Mouse (Mus musculus): Measurements from ENCODE around the gene Fam57b. TPM values are rescaled to one million over a fixed set of nuclear protein-coding genes. Genes with fewer than 3 reads are reported as not detected.

The Fam57b gene
- total and polyA plus RNA-seq, 3 experiments = 0.02 to 0.05 TPM; not detected in 1

DNA sequence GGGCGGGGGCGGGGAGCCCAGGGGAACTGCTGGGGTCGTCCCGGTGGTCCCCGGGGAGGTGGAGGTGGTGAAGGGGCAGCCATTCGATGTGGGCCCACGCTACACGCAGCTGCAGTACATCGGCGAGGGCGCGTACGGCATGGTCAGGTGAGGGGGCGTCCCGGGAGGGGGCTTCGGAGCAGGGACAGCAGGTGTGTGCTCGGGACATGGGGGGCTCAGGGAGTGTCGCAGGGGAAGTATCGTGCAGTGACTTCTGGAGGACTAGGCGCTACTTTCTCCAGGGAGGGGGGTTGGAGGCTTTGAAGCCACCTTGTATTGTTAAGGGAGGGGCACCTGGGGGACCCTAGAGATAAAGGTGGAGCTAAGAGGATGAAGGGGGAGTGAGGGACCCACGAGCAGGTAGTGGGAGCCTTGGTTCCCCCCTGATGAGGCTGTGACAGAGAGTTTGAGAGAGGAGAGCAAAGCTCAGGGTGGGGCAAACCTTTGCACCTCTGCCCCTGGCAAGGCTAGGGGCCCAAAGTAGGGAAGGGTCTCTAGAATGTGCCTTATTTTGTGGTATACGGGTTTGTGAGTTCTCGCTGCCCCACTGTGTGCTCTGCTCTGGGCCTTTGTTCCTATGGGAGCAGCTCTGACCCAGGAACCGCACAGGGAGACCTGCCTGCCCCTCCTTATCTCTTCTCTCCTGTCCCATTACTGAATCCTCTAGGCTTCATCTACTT lies 37.6 kb upstream of the Fam57b start:
- DNase-seq (ENCODE audit: low spot score) (no peak), ATAC-seq (ENCODE audit: extremely low read depth, insufficient number of reproducible peaks, low FRiP score, poor library complexity, severe bottlenecking) (no peak)
- Histone ChIP-seq H3K27me3 (ENCODE audit: insufficient read depth, low read length) (0 out of 2 replicates have a peak, but pooled peaks cover 2% of the 10 kb centered on the region), H3K36me3 (replicated peaks) (peaks cover 41% of the 10 kb centered on the region), H3K4me3 (ENCODE audit: low read depth, low read length) (peak overlapping the region; percentile 97), H3K9me3 (replicated peaks) (no peaks in the 10 kb centered on the region), H3K4me1 (ENCODE audit: insufficient read depth, low read depth, low read length) (peaks cover 45% of the 10 kb centered on the region)
- no peak for TF ChIP-seq CTCF (IDR thresholded peaks at IDR 0.05; ENCODE audit: low read depth, low read length)
- TF ChIP-seq GATA1 (IDR thresholded peaks at IDR 0.05; ENCODE audit: borderline replicate concordance, low read length) = no peak
- TF ChIP-seq POLR2AphosphoS5 (IDR thresholded peaks at IDR 0.05; ENCODE audit: insufficient replicate concordance, low read depth, low read length) = no peak
- TF ChIP-seq TAL1 (conservative IDR thresholded peaks at IDR 0.05; ENCODE audit: low read depth, low read length) = no peak
- TF ChIP-seq GATA2 (IDR thresholded peaks at IDR 0.05; ENCODE audit: borderline replicate concordance, low read depth, low read length) = no peak

DNA sequence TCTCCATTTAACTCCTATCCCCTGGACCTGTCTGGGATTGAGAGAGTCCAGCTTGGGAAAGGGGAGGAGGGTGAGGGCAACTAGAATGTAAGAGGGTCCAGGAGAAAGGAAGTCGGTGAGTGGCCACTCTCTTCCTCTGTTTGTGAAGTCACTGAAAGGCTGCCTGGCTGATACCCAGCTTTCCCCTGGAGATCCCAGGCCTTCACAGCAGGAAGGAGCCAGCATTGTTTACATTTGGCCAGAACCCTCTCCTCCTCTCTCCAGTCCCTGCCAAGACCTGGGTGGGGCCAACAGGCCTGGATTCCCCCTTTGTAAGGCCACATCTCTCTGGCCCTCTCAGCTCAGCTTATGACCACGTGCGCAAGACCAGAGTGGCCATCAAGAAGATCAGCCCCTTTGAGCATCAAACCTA lies 37.1 kb upstream of the Fam57b start:
- H3K4me3 ChIP-seq (ENCODE audit: low read depth, low read length) = peak overlapping the region; percentile 97; the same call in 1 of the 2 replicates
- peaks cover 46% of the 10 kb centered on the region for H3K36me3 ChIP-seq (replicated peaks)
- H3K9me3 ChIP-seq (replicated peaks) = no peaks in the 10 kb centered on the region
- no peak for ATAC-seq (ENCODE audit: extremely low read depth, insufficient number of reproducible peaks, low FRiP score, poor library complexity, severe bottlenecking)
- H3K4me1 ChIP-seq (ENCODE audit: insufficient read depth, low read depth, low read length) = peaks cover 40% of the 10 kb centered on the region
- no peak for DNase-seq (ENCODE audit: low spot score)
- 0 out of 2 replicates have a peak, but pooled peaks cover 2% of the 10 kb centered on the region for H3K27me3 ChIP-seq (ENCODE audit: insufficient read depth, low read length)
- TF ChIP-seq GATA2 (IDR thresholded peaks at IDR 0.05; ENCODE audit: borderline replicate concordance, low read depth, low read length) (no peak), GATA1 (IDR thresholded peaks at IDR 0.05; ENCODE audit: borderline replicate concordance, low read length) (no peak), TAL1 (conservative IDR thresholded peaks at IDR 0.05; ENCODE audit: low read depth, low read length) (no peak), POLR2AphosphoS5 (IDR thresholded peaks at IDR 0.05; ENCODE audit: insufficient replicate concordance, low read depth, low read length) (no peak), CTCF (IDR thresholded peaks at IDR 0.05; ENCODE audit: low read depth, low read length) (no peak)

DNA sequence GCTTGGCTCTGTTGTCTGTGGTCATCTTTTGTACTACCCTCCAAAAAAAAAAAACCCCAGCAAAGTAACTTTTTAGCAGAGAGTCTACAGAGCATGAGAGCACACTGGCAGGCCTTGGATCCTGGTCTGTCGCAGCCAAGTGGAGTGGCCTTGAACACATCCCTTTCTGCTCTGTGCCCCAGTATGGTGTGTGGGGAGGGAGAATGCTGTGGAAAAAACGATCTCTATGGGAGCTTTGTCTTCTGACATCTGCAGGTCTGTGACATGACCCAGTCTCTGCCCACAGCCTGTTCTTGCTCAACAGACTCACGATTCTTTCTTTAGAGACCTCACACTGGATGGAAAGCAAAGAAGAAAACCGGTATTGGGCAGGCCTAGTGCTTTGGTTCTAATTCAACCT lies 36.5 kb upstream of the Fam57b start:
- no peak for ATAC-seq (ENCODE audit: extremely low read depth, insufficient number of reproducible peaks, low FRiP score, poor library complexity, severe bottlenecking)
- no peak for DNase-seq (ENCODE audit: low spot score)
- H3K4me1 ChIP-seq (ENCODE audit: insufficient read depth, low read depth, low read length) = peaks cover 43% of the 10 kb centered on the region
- H3K4me3 ChIP-seq (ENCODE audit: low read depth, low read length) = no peak overlapping the region
- no peaks in the 10 kb centered on the region for H3K9me3 ChIP-seq (replicated peaks)
- 0 out of 2 replicates have a peak, but pooled peaks cover 2% of the 10 kb centered on the region for H3K27me3 ChIP-seq (ENCODE audit: insufficient read depth, low read length)
- peaks cover 51% of the 10 kb centered on the region for H3K36me3 ChIP-seq (replicated peaks)
- TF ChIP-seq TAL1 (conservative IDR thresholded peaks at IDR 0.05; ENCODE audit: low read depth, low read length) (no peak), POLR2AphosphoS5 (IDR thresholded peaks at IDR 0.05; ENCODE audit: insufficient replicate concordance, low read depth, low read length) (no peak), GATA1 (IDR thresholded peaks at IDR 0.05; ENCODE audit: borderline replicate concordance, low read length) (no peak), CTCF (IDR thresholded peaks at IDR 0.05; ENCODE audit: low read depth, low read length) (no peak), GATA2 (IDR thresholded peaks at IDR 0.05; ENCODE audit: borderline replicate concordance, low read depth, low read length) (no peak)

DNA sequence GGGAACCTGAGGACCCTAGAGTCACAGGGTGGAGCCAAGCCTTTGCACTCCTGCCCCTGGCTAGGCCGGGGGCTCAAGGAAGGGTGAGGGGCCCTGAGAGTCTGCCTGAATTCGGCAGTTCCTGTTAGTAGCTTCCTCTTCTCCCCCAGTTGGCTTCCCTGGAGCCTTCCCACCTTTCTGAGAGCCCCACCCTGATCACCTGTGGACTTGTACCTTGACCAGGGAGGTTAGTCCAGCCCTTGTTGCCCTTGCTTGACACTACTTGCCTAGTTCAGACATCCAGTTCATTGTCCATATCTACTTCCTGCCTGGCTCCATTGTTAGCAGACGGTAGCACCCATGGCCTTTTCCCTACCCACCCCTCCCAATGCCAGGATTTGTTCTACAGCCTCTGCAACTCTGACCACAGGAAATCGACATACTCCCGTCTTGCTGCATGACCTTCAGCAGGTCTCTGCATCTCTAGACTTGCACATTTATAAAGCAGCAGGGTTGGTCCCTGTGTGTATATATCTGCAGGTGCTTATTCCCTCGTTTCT lies 35.9 kb upstream of the Fam57b start:
- no peak for TF ChIP-seq GATA2 (IDR thresholded peaks at IDR 0.05; ENCODE audit: borderline replicate concordance, low read depth, low read length)
- TF ChIP-seq CTCF (IDR thresholded peaks at IDR 0.05; ENCODE audit: low read depth, low read length) = no peak
- TF ChIP-seq TAL1 (conservative IDR thresholded peaks at IDR 0.05; ENCODE audit: low read depth, low read length) = no peak
- TF ChIP-seq GATA1 (IDR thresholded peaks at IDR 0.05; ENCODE audit: borderline replicate concordance, low read length) = no peak
- TF ChIP-seq POLR2AphosphoS5 (IDR thresholded peaks at IDR 0.05; ENCODE audit: insufficient replicate concordance, low read depth, low read length) = no peak
- DNase-seq (ENCODE audit: low spot score) = no peak
- Histone ChIP-seq H3K4me1 (ENCODE audit: insufficient read depth, low read depth, low read length) (peaks cover 49% of the 10 kb centered on the region), H3K4me3 (ENCODE audit: low read depth, low read length) (no peak overlapping the region), H3K9me3 (replicated peaks) (no peaks in the 10 kb centered on the region; the same call in 1 of the 2 replicates), H3K27me3 (ENCODE audit: insufficient read depth, low read length) (0 out of 2 replicates have a peak, but pooled peaks cover 1% of the 10 kb centered on the region), H3K36me3 (replicated peaks) (peaks cover 57% of the 10 kb centered on the region)
- ATAC-seq (ENCODE audit: extremely low read depth, insufficient number of reproducible peaks, low FRiP score, poor library complexity, severe bottlenecking) = no peak

DNA sequence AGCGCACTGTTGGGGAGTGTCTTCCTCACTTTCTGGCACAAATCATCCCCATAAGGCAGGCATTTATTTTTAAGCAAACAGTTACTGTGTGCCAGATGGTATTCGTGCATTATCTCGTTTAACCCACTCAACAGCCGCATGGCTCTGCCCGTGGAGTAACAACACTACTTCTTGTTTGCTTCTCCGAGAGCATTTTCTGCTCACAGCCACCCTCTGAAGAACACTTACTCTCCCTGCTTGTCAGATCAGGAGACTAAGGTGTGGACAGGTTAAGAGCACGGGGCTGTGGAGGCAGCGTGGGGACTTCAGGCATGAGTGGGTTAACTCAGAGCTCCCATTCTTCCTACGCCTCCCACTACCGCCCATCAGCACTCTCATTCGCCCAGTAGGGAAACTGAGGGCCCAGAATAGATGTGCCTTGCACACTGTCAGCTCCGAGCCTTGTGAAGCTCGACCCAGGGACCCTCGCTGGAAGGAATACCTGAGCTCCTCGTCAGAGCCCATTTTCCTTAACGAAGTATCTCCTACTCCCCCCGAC lies 34.9 kb upstream of the Fam57b start:
- H3K4me1 ChIP-seq (ENCODE audit: insufficient read depth, low read depth, low read length) = peaks cover 51% of the 10 kb centered on the region
- no peaks in the 10 kb centered on the region; the same call in 1 of the 2 replicates for H3K9me3 ChIP-seq (replicated peaks)
- peaks cover 58% of the 10 kb centered on the region for H3K36me3 ChIP-seq (replicated peaks)
- DNase-seq (ENCODE audit: low spot score) = no peak
- H3K27me3 ChIP-seq (ENCODE audit: insufficient read depth, low read length) = no peaks in the 10 kb centered on the region
- TF ChIP-seq GATA1 (IDR thresholded peaks at IDR 0.05; ENCODE audit: borderline replicate concordance, low read length) (no peak), POLR2AphosphoS5 (IDR thresholded peaks at IDR 0.05; ENCODE audit: insufficient replicate concordance, low read depth, low read length) (no peak), CTCF (IDR thresholded peaks at IDR 0.05; ENCODE audit: low read depth, low read length) (no peak), GATA2 (IDR thresholded peaks at IDR 0.05; ENCODE audit: borderline replicate concordance, low read depth, low read length) (no peak), TAL1 (conservative IDR thresholded peaks at IDR 0.05; ENCODE audit: low read depth, low read length) (no peak)
- H3K4me3 ChIP-seq (ENCODE audit: low read depth, low read length) = no peak overlapping the region
- ATAC-seq (ENCODE audit: extremely low read depth, insufficient number of reproducible peaks, low FRiP score, poor library complexity, severe bottlenecking) = no peak

DNA sequence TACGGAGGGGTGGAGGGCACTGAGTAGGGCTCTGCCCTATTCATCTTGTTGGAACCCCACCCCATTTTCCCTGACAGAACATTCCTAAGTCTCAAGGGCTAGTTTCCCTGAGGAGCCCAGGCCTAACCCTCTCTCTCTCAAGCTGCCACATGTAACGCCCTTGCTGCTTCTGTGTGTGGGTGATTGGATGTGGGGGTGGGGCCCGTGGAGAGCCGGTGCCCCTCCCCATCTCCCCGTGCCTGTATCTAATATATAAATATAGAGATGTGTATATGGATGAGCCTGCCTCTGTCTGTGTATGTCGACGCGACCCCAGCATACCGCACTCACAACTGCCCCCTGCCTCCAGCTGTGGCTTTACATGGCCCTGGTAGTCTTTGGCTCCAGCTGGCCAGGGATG lies 31.9 kb upstream of the Fam57b start:
- ATAC-seq (ENCODE audit: extremely low read depth, insufficient number of reproducible peaks, low FRiP score, poor library complexity, severe bottlenecking) (no peak), DNase-seq (ENCODE audit: low spot score) (no peak)
- Histone ChIP-seq H3K9me3 (replicated peaks) (no peaks in the 10 kb centered on the region; the same call in 1 of the 2 replicates), H3K4me3 (ENCODE audit: low read depth, low read length) (no peak overlapping the region), H3K27me3 (ENCODE audit: insufficient read depth, low read length) (peaks cover 5% of the 10 kb centered on the region; the same call in 1 of the 2 replicates), H3K36me3 (replicated peaks) (peaks cover 57% of the 10 kb centered on the region), H3K4me1 (ENCODE audit: insufficient read depth, low read depth, low read length) (peaks cover 35% of the 10 kb centered on the region)
- TF ChIP-seq TAL1 (conservative IDR thresholded peaks at IDR 0.05; ENCODE audit: low read depth, low read length) (no peak), CTCF (IDR thresholded peaks at IDR 0.05; ENCODE audit: low read depth, low read length) (no peak), GATA1 (IDR thresholded peaks at IDR 0.05; ENCODE audit: borderline replicate concordance, low read length) (no peak), POLR2AphosphoS5 (IDR thresholded peaks at IDR 0.05; ENCODE audit: insufficient replicate concordance, low read depth, low read length) (no peak), GATA2 (IDR thresholded peaks at IDR 0.05; ENCODE audit: borderline replicate concordance, low read depth, low read length) (no peak)

Data from G1E (cell line).